Mouse (Mus musculus): ENCODE measurements around the gene Clta. TPM values are rescaled to one million over a fixed set of nuclear protein-coding genes. Genes with fewer than 3 reads are reported as not detected.

Clta gene
- total and polyA plus RNA-seq, 3 experiments: 64.6 to 78.6 (median 75.8) TPM

- Histone ChIP-seq H3K27me3 (ENCODE audit: control insufficient read depth, insufficient read depth, low read length) (no peaks in the 10 kb centered on the region), H3K9ac (ENCODE audit: low read depth, low read length) (no peak overlapping the region), H3K27ac (no peak overlapping the region), H3K79me2 (replicated peaks; ENCODE audit: control insufficient read depth, insufficient read depth, low read length) (no peaks in the 10 kb centered on the region), H3K4me3 (no peak overlapping the region), H3K36me3 (ENCODE audit: control insufficient read depth, insufficient read depth, low read length) (no peaks in the 10 kb centered on the region), H3K4me1 (ENCODE audit: control insufficient read depth, insufficient read depth, low read length) (no peaks in the 10 kb centered on the region)
- DNase-seq: no peak
- no peak for TF ChIP-seq POLR2A (IDR thresholded peaks at IDR 0.05; ENCODE audit: insufficient read depth, low read depth, low read length)
- TF ChIP-seq EP300 (IDR thresholded peaks at IDR 0.05; ENCODE audit: insufficient read depth, low read depth, low read length): no peak
- WGBS: 63% methylated on average over 2 of the region's 2 CpGs
- intact Hi-C loops (cut with DNase I): no loop called here
Measured at GRCm38 (mm10) chr4:43994342-43994741, 9.9 kb upstream of the Clta start.

GRCm38 (mm10) chr4:44003622-44004021 lies 630 bp upstream of the Clta start:
- TF ChIP-seq CTCF (IDR thresholded peaks at IDR 0.05) (no peak), EP300 (IDR thresholded peaks at IDR 0.05; ENCODE audit: insufficient read depth, low read depth, low read length) (no peak), POLR2A (IDR thresholded peaks at IDR 0.05; ENCODE audit: insufficient read depth, low read depth, low read length) (no peak)
- H3K27ac ChIP-seq: no peak overlapping the region
- no peaks in the 10 kb centered on the region for H3K27me3 ChIP-seq (ENCODE audit: control insufficient read depth, insufficient read depth, low read length)
- no peaks in the 10 kb centered on the region for H3K79me2 ChIP-seq (replicated peaks; ENCODE audit: control insufficient read depth, insufficient read depth, low read length)
- no peak for DNase-seq
- WGBS: 69% methylated on average over 6 of the region's 6 CpGs
- no peaks in the 10 kb centered on the region for H3K36me3 ChIP-seq (ENCODE audit: control insufficient read depth, insufficient read depth, low read length)
- no peak overlapping the region for H3K9ac ChIP-seq (ENCODE audit: low read depth, low read length)
- intact Hi-C loops (cut with DNase I): no loop called here
- no peaks in the 10 kb centered on the region for H3K4me1 ChIP-seq (ENCODE audit: control insufficient read depth, insufficient read depth, low read length)
- no peak overlapping the region for H3K4me3 ChIP-seq

GRCm38 (mm10) chr4:44004623-44005409 lies 564 bp downstream of the Clta start:
- H3K79me2 ChIP-seq (replicated peaks; ENCODE audit: control insufficient read depth, insufficient read depth, low read length): no peaks in the 10 kb centered on the region
- TF ChIP-seq EP300 (IDR thresholded peaks at IDR 0.05; ENCODE audit: insufficient read depth, low read depth, low read length) (no peak), CTCF (IDR thresholded peaks at IDR 0.05) (no peak), POLR2A (IDR thresholded peaks at IDR 0.05; ENCODE audit: insufficient read depth, low read depth, low read length) (no peak)
- H3K36me3 ChIP-seq (ENCODE audit: control insufficient read depth, insufficient read depth, low read length): no peaks in the 10 kb centered on the region
- no peak overlapping the region for H3K27ac ChIP-seq
- intact Hi-C loops (cut with DNase I): no loop called here
- H3K27me3 ChIP-seq (ENCODE audit: control insufficient read depth, insufficient read depth, low read length): no peaks in the 10 kb centered on the region
- H3K9ac ChIP-seq (ENCODE audit: low read depth, low read length): no peak overlapping the region
- no peak overlapping the region for H3K4me3 ChIP-seq
- no peak for DNase-seq
- no peaks in the 10 kb centered on the region for H3K4me1 ChIP-seq (ENCODE audit: control insufficient read depth, insufficient read depth, low read length)
- WGBS: 77% methylated on average over 3 of the region's 3 CpGs

GRCm38 (mm10) chr4:44010176-44010575 lies 5.9 kb downstream of the Clta start:
- 93% methylated on average over 1 of the region's 1 CpGs for WGBS
- Histone ChIP-seq H3K27me3 (ENCODE audit: control insufficient read depth, insufficient read depth, low read length) (no peaks in the 10 kb centered on the region), H3K4me1 (ENCODE audit: control insufficient read depth, insufficient read depth, low read length) (peaks cover 8% of the 10 kb centered on the region), H3K9ac (ENCODE audit: low read depth, low read length) (no peak overlapping the region), H3K4me3 (no peak overlapping the region), H3K27ac (no peak overlapping the region), H3K36me3 (ENCODE audit: control insufficient read depth, insufficient read depth, low read length) (peaks cover 13% of the 10 kb centered on the region), H3K79me2 (replicated peaks; ENCODE audit: control insufficient read depth, insufficient read depth, low read length) (peaks cover 6% of the 10 kb centered on the region)
- intact Hi-C loops (cut with DNase I): no loop called here
- TF ChIP-seq EP300 (IDR thresholded peaks at IDR 0.05; ENCODE audit: insufficient read depth, low read depth, low read length) (no peak), CTCF (IDR thresholded peaks at IDR 0.05) (0 out of 2 replicates have a peak, but pooled peaks have one; percentile 9)
- DNase-seq: no peak

GRCm38 (mm10) chr4:44010893-44011292 lies 6.6 kb downstream of the Clta start:
- Histone ChIP-seq H3K4me1 (ENCODE audit: control insufficient read depth, insufficient read depth, low read length) (peaks cover 10% of the 10 kb centered on the region), H3K9ac (ENCODE audit: low read depth, low read length) (no peak overlapping the region), H3K36me3 (ENCODE audit: control insufficient read depth, insufficient read depth, low read length) (peaks cover 15% of the 10 kb centered on the region), H3K4me3 (no peak overlapping the region), H3K27me3 (ENCODE audit: control insufficient read depth, insufficient read depth, low read length) (no peaks in the 10 kb centered on the region), H3K79me2 (replicated peaks; ENCODE audit: control insufficient read depth, insufficient read depth, low read length) (peaks cover 8% of the 10 kb centered on the region), H3K27ac (no peak overlapping the region)
- TF ChIP-seq POLR2A (IDR thresholded peaks at IDR 0.05; ENCODE audit: insufficient read depth, low read depth, low read length): no peak
- TF ChIP-seq CTCF (IDR thresholded peaks at IDR 0.05): no peak
- TF ChIP-seq EP300 (IDR thresholded peaks at IDR 0.05; ENCODE audit: insufficient read depth, low read depth, low read length): no peak
- WGBS: 52% methylated on average over 2 of the region's 2 CpGs
- no peak for DNase-seq
- intact Hi-C loops (cut with DNase I): no loop called here

GRCm38 (mm10) chr4:44011799-44012198 lies 7.5 kb downstream of the Clta start:
- peak overlapping the region; percentile 75 for H3K27ac ChIP-seq
- H3K79me2 ChIP-seq (replicated peaks; ENCODE audit: control insufficient read depth, insufficient read depth, low read length): peaks cover 8% of the 10 kb centered on the region
- peaks cover 18% of the 10 kb centered on the region for H3K36me3 ChIP-seq (ENCODE audit: control insufficient read depth, insufficient read depth, low read length)
- peaks cover 10% of the 10 kb centered on the region for H3K4me1 ChIP-seq (ENCODE audit: control insufficient read depth, insufficient read depth, low read length)
- H3K4me3 ChIP-seq: peak overlapping the region; percentile 70
- DNase-seq: no peak
- no peak overlapping the region for H3K9ac ChIP-seq (ENCODE audit: low read depth, low read length)
- intact Hi-C loops (cut with DNase I): no loop called here
- WGBS: 71% methylated on average over 3 of the region's 3 CpGs
- no peak for TF ChIP-seq POLR2A (IDR thresholded peaks at IDR 0.05; ENCODE audit: insufficient read depth, low read depth, low read length)
- no peak for TF ChIP-seq CTCF (IDR thresholded peaks at IDR 0.05)
- TF ChIP-seq EP300 (IDR thresholded peaks at IDR 0.05; ENCODE audit: insufficient read depth, low read depth, low read length): no peak
- no peaks in the 10 kb centered on the region for H3K27me3 ChIP-seq (ENCODE audit: control insufficient read depth, insufficient read depth, low read length)

Measured in heart, adult 2 months (tissue).